Mouse (Mus musculus): ENCODE results near the gene Synrg. TPM values are rescaled to one million over a fixed set of nuclear protein-coding genes. Genes with fewer than 3 reads are reported as not detected.
A peak's percentile ranks its signal among the peaks of the same experiment; 100 is the strongest.

Synrg gene
- total RNA-seq, 2 experiments from 2014 or later = 12.0 to 23.2 TPM

DNA sequence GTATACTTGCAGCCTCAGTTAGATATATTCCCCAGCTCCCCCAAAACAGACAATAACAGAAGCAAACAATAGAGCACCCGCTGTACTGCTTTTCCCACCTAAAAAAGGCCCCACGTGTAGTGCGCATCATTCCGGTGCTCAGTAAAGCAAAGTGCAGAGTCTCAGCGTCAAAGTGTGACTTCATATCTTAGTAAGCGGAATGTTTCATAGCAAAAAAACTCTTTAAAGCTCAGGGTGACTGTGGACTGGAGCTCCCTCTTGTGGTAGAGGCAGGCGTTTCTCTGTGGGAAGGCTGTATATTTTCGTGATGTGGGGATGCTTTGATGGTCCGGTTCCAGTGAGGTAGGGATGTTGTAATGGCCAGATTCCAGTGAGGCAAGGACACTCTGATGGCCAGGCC, 67.7 kb downstream of the Synrg start:
- no peak for ATAC-seq (replicated peaks; ENCODE audit: poor library complexity, severe bottlenecking)

DNA sequence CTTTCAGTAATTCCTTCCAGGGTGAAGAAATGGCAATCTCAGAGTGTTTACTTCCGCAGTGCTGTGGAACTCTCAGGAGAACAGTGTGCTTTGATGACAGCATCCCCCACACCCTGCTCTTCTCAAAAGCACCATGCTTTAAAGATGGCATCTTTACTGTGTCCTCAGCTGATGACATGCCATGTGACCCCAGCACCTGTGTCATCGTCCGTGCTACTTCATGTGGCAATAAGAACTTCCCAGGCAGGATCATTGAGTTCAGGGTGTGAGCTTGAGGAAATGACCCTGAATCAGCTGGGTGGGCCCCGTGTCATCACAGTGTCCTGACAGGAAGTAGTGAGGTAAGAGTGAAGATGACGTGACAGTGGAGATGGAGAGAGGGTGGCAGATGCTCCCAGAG, 68.3 kb downstream of the Synrg start:
- peak; percentile 48 for ATAC-seq (replicated peaks; ENCODE audit: poor library complexity, severe bottlenecking)

DNA sequence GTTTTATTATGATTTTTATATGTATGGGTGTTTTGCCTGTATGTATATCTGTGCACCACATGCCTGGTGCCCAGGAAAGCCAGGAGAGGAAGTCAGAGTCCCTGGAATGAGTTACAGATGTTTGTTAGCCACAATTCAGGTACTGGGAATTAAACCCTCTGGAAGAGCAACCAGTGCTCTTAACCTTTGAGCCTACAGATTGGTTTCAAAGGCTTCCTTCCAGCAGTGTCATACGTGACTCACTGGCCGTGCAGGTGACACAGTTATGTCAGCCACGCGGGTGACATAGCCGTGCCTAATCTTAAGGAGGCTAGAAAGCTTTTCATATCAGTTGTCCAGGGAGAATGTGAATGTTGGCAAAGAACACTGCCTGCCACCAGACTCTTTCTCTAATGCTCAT, 69.4 kb downstream of the Synrg start:
- no peak for ATAC-seq (replicated peaks; ENCODE audit: poor library complexity, severe bottlenecking)

DNA sequence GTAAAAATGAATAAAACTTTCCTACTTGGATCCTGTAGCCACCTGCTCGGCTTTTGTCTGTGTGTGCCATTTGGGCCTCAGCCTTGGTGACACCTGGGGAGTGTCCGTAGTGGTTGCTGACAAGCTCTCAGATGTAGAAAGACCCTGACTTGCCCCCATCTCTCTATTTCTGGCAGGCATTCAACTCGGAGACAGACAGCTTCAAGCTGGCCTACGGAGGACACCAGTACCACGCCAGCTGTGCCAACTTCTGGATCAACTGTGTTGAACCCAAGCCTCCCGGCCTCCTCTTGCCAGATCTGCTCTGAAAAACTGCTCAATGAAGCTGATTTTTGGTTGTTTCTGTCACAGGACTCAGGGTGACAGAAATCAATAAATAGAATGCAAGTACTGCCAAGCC, 76.4 kb downstream of the Synrg start:
- ATAC-seq (replicated peaks; ENCODE audit: poor library complexity, severe bottlenecking) = no peak

DNA sequence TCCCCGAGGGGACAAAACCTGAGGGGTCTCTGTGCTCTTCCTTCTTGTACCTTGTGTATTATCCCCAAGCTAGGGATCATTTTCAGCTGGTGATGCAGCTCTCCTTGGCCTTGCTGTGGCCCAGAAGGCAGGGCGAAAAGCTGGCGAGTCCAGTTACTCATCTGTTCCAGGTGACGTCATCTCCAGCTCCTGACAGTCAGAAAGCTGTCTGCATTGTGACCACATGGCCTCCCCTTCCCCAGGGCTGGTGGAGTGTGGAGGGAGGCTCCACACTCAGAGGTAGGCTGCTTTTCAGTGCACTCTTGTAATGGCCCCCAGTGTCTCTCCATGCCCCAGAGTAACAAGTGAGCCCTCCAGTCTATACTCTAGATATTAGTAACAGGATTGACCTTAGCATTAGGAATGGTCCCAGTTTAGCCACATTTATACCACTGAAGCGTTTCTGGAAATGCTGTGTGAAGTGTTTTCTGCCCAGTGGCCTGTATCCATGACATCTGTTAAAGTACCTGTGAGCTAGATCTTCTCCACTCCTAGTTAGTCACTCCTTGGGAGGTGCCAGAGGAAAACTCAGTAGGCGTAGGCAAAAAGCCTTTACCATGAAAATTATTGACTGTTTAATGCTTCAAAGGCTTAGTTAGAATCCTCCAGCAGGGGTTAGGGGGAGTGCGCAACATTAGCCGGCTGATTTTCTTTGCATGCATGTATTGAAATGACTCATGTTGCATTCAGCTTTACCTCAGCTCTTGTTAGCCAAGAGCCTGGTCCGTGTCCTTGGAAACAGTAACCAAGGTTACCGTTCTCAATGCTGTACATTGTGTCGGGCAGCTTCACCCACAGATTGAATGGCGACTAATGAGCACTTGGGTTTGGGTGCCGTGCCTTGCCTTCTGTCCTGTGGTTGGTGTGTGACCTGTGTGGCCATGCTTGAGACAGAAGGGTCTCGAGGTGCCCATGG, 78.9 kb downstream of the Synrg start:
- no peak for ATAC-seq (replicated peaks; ENCODE audit: poor library complexity, severe bottlenecking)

DNA sequence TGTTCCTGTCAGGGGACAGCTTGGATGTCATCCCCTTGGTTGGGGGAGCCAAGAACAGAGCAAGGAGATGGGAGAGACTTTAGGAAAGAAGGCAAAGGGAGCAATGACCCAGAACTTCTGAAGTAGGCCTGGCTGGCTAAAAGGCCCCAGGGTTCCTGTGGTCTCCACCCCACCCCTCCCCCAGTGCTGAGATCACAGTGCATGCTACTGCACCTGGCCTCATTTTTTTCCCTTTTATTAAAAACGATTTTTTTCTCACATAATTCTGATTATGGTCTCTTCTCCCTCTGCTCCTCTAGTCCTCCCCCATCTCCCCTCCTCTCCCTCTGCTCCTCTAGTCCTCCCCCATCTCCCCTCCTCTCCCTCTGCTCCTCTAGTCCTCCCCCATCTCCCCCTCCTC, 80.8 kb downstream of the Synrg start:
- no peak for ATAC-seq (replicated peaks; ENCODE audit: poor library complexity, severe bottlenecking)

DNA sequence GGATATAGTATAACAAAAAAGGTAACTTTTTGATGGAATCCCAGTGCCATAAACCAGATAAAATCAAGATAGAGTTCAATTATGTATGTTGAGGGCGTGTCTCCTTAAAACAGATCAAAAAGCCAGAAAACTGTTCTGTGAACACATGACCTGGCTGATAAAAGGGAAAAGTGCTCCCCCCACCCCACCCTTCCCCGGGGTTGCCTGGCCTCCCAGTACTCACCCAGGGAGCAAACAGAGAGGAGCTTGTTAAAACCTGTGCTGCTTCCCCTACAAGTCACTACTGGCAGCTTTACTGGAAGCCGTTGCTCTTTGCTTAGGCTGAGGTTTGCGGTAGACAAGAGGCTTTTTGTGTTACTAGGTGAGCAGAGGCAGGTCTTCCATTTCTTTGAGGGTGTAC, 83.0 kb downstream of the Synrg start:
- no peak for ATAC-seq (replicated peaks; ENCODE audit: poor library complexity, severe bottlenecking)

DNA sequence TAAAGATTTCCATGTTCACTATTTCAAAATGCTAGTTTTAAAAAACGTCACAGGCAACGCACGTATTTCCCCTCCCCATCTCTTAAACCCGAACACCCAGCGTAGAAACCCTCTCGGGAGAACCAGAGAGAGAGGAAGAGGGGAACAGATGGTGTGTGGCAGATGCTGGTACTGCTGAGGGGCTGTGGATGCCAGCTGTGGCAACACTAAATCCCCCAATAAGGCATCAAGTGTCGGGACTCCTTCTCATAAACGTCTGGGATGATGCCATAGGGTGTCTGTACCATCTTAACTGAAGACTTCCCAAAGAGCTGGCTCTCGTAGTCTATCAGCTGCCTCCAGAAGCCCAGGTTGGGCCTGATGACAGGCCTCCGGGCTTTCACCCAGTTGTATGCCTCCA, 84.2 kb downstream of the Synrg start:
- no peak for ATAC-seq (replicated peaks; ENCODE audit: poor library complexity, severe bottlenecking)

DNA sequence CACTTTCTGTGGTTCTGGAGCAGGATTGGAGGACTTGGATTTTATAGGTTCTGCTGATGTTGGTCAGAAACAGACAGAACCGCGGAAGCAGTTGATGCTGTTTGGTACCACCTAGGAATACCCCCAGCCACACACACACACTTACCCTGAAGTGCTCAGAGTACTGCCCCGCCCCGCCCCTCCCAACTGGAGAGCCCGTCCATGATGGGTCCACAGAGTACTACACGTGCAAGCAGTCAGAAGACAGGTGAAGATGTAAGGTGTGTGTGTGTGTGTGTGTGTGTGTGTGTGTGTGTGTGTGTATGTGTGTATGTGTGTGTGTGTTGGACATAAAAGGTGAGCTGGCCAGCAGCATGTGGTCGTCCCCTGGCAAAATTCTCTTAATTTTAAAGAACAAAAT, 88.8 kb downstream of the Synrg start:
- no peak for ATAC-seq (replicated peaks; ENCODE audit: poor library complexity, severe bottlenecking)

DNA sequence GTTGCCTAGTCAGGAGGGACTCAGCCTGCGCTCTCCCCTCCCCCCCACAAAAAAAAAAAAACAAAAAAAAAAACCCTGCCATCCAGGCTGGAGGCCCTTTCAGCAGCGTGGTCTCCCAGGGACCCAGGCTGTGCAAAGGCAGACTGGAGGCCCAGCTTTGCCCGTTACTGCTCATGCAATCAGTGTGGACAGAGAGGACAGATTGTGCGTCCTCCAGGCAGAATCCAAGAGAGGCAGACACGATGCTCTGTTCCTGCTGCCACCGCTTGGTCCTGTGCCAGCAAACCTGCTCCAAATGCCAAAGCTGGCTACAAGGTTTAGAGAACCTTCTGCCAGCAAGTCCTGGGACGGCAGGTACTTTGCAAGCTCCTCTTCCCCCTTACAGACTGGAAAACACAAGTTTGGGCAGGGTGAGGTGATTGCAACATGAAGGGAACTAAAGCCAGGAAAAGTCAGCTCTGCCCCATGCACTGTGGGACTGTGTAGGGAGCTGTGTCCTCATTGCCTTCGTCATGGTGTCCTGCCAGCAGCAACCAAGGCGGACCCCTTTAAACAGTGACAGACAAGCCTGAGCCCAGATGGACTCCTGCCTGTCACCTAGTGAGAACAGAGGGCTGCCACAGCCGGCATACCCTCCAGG, 89.4 kb downstream of the Synrg start:
- ATAC-seq (replicated peaks; ENCODE audit: poor library complexity, severe bottlenecking) = no peak

DNA sequence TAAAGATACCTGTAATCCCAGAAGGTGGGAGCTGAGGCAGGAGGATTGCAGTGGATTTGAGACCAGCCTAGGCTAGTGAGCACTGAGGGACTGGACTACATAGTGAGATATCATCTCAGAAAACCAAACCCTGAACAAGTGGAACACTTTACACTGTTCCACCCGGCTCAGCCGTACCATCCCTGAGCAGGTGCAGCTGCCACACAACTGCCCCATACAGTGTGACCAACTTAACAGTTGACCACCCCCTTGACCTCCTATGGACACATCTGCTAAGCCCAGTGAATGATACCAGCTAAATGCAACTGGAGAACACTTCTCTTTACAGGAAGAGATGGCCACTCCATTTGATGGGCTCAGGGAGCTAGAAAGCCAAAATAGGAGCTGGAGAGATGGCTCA, 93.2 kb downstream of the Synrg start:
- no peak for ATAC-seq (replicated peaks; ENCODE audit: poor library complexity, severe bottlenecking)

DNA sequence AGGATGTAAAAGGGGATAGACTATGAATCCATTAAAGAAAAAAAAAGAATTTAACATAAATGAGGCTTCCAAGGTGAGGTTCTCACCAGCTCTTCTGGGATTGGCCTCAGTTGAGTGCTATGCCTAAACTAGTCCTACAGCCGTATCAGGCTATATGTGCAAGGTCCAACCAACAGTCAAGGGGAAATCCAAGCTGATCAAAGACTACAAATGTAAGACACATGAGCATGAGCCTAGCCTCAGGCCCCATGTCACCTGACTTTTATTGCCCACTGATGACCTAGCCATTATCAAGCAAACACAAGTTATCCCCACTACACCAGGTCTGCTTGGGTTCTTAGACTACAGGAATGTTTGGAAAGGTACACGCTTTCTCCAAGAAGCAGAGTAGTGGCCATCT, 95.6 kb downstream of the Synrg start:
- ATAC-seq (replicated peaks; ENCODE audit: poor library complexity, severe bottlenecking) = no peak

DNA sequence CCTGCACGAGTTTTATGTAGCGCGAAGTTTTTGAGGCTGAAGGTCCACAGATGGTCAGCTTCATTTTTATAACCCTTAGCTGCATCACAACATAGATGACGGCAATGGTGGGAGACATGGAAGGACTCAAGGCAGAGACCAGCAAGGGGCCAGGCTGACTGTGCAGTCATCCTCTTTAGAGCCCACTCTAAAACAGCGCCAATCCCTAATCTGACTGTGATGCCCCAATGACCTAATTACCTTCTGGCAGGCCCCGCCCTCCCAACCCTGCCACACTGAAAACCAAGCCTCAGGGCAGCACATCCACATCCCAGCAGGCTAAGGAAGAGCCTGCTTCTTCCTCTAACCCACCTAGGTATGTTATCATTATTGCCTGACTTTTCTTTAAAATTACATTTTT, 96.4 kb downstream of the Synrg start:
- no peak for ATAC-seq (replicated peaks; ENCODE audit: poor library complexity, severe bottlenecking)

DNA sequence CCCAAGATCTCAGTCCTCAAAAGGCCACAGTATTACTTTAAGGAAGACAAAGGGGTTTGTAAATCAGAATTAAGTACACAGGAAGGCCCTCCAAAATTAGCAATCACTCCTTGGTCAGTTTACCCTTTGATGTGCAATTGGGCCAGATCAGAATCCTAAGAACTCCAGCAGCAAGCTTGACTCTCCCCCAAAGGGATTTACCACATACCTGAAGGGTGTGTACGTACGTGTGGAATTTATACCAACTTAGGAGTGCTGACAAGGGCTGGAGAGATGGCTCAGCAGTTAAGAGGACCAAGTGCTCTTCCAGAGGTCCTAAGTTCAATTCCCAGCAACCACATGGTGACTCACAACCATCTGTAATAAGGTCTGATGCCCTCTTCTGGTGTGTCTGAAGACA, 97.7 kb downstream of the Synrg start:
- no peak for ATAC-seq (replicated peaks; ENCODE audit: poor library complexity, severe bottlenecking)

DNA sequence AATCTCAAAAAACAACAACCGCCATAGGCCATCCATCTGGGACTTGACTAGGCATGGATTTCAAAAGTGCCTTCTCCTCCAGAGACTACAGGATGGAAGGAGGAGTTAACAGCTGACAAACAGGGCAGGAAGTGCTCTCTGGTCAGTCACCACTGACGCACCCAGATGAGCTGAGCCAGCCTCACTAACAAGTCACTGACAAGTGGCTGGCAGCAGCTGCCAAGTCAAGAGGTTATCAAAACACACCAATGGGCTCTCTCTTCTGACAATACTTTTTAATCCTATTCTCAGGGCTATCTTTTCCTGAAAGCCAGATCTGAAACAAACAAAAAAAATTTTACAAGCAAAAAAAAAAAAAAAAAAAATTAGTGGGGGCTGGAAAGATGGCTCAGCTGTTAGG, 98.6 kb downstream of the Synrg start:
- ATAC-seq (replicated peaks; ENCODE audit: poor library complexity, severe bottlenecking) = no peak

DNA sequence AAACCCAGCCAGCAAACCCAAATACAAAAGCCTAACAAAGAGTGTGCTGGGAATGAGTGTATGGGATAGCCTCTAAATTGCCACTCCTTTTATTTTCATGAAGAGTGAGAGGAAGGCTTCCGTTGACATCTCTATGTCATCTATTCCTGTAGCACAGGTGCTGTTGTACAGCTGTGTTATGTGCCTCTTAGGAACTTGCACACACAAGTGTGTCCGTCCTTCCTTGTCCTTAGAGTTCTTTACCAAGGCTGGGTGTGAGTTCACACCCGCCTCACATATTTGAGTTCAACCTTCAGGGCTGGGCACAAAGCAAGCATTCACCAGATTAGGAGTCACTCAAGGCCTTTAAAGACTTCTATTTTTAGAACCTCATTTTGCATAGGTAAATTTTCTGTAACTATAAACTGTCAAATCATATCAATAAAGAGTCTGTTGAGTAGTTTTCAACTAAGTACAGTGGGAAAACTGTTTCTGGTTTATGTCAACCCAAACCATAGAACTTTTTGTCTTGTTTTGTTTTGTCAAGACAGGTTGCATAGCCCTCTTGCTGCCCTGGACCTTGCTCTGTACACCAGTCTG, 99.5 kb downstream of the Synrg start:
- no peak for ATAC-seq (replicated peaks; ENCODE audit: poor library complexity, severe bottlenecking)

DNA sequence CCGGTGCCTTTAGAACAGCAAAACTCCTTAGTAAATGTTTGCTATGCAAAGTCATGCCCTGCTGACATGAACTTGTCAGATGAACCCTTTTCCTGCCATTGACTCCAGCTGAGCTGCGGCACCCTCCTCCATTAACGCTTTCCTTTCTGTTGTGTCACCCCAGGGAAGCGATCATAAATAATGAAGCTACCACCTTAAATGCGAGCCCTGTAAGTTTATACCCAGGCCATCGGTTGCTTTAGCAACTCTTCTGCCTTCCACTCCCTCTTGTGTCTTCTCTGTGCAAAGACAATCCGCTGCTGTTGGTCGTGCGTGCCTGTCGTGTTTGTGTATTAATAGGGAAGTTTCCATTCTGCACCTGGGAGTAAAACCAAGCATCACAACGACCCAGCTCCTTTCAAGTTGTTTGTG, 101.8 kb downstream of the Synrg start:
- ATAC-seq (replicated peaks; ENCODE audit: poor library complexity, severe bottlenecking) = peak; percentile 23; the same call in 1 of the 2 replicates

DNA sequence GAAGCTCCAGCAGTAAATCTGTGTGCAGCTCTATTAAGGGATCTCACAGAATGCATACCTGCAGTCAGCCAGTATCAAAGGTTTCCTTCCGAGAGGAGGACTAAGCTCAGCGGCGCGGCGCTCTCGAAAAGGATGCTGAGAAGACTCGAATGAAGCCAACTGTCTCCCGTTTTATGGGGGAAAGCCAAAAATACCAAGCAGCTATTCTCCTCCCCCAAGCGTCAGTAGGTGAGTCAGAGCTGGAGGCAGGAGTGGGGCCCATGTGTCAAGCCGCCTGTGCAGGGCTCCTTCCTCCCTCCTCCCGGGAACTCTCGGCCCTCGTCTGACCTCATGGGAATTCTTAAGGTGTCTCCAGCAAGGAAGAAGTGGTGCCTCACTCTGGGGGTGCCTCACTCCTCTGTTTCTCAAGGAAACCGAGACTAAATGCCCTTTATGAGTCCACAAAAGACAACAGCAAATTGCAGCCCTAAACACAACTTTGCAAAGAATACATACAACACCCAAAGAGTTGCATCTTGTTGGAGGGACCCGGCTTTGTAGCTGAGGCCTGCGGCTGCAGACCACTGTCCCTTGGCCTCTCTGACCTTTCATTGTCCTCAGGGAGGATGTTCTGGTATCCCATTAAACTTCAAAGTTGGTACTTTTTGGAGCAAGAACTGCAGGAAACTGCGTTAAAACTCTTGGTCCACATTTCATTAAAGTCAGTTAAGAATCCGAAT, 102.9 kb downstream of the Synrg start:
- no peak for ATAC-seq (replicated peaks; ENCODE audit: poor library complexity, severe bottlenecking)

DNA sequence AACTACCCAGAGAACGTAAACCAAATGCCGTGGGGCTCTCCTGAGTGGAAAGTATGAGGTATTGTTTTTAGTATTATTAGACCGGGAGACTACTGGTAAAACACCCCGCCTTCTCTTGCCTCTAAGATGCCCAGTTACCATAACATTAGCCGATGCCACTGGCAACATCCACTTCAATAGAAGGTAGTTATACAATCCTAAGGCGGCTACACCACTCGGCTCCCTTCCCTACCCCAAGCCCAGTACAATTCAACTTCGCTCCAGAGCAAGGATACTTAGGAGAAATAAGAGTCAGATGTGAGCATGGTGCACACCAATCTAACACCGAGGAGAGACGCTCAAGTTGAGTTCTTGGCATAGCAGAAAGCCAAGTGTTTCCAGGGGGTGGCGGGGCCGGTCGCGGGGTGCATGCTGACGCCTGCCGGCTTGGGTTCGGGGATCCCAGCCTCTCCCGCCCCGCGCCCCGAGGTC, 103.5 kb downstream of the Synrg start:
- ATAC-seq (replicated peaks; ENCODE audit: poor library complexity, severe bottlenecking) = no peak

DNA sequence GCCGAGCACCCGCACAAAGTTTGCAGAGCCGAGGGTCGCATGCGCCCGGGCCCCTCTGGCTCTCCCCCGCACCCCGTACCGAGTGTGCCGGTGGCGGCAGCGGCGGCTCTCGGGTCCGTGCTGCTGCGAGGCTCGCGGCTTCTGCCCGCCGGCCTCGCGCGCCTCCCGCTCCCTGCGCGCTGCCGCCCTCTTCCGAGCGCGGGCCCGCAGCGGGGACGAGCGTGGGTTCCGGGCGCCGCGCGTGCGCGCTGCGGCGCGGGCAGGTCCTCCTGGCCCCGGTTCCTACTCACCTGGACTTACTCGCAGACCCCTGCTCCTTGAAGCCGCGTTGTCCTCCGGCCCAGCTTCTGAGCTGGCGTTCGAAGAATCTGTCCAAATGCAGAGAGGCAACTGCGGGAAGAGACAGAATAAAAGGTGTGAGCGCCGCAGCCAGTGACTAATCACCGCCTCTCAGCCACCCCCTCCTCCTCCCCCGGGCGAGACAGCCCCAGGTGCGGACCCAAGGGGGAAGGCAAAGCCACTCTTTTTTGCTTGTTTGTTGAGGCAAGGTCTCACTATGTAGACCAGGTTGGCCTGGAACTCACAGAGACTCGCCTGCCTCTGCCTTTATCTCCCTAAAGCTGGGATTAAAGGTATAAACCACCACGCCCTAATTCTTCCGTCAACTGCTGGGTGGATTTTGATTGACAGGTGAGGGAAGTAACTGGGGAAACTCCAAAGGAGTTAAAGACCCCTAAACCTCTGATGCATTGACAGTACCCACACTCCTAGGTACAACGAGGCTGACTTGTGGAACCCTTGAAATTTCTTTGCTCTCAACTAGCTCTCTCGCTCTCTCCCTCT, 104.2 kb downstream of the Synrg start:
- ATAC-seq (replicated peaks; ENCODE audit: poor library complexity, severe bottlenecking) = peak; percentile 19; the same call in 1 of the 2 replicates

All from granulocyte monocyte progenitor cell, adult 5-6 weeks (primary cell).